Mouse (Mus musculus): ENCODE measurements at regions not wholly inside any gene's neighbourhood (a gene's known extent, or its start where the extent isn't known, plus 50 kb on each side); places are given as distances from the start of the nearest gene placed in this dataset.
A peak's percentile ranks its signal among the peaks of the same experiment; 100 is the strongest.

- DNase-seq: peak; percentile 14 to 36
- intact Hi-C loops (cut with DNase I): no loop called here
Observed at GRCm38 (mm10) chr2:118007539-118008427, 103.9 kb upstream of the Thbs1 start.

GRCm38 (mm10) chr2:118011679-118012078, 100.0 kb upstream of the Thbs1 start:
- DNase-seq: no peak
- intact Hi-C loops (cut with DNase I): no loop called here

GRCm38 (mm10) chr2:118012211-118012610, 99.5 kb upstream of the Thbs1 start:
- DNase-seq: no peak
- intact Hi-C loops (cut with DNase I): no loop called here

- intact Hi-C loops (cut with DNase I): no loop called here
- DNase-seq: no peak
Observed at GRCm38 (mm10) chr2:118013156-118013555, 98.5 kb upstream of the Thbs1 start.

- intact Hi-C loops (cut with DNase I): no loop called here
- DNase-seq: no peak
Observed at GRCm38 (mm10) chr2:118015182-118015581, 96.5 kb upstream of the Thbs1 start.

- DNase-seq: no peak
- intact Hi-C loops (cut with DNase I): loop anchor here (5.0 kb wide), 1 partner anchor 86 kb away; the partner anchor contains the start of gene Thbs1
Observed at GRCm38 (mm10) chr2:118025829-118026735, 85.6 kb upstream of the Thbs1 start.

GRCm38 (mm10) chr2:118028881-118029280, 82.8 kb upstream of the Thbs1 start:
- intact Hi-C loops (cut with DNase I): loop anchor here (5.0 kb wide), 1 partner anchor 83 kb away; the partner anchor contains the start of gene Thbs1
- DNase-seq: peak; percentile 49 to 52

- intact Hi-C loops (cut with DNase I): loop anchor here (5.0 kb wide), 1 partner anchor 83 kb away; the partner anchor contains the start of gene Thbs1
- no peak for DNase-seq
Observed at GRCm38 (mm10) chr2:118029470-118030108, 82.1 kb upstream of the Thbs1 start.

GRCm38 (mm10) chr2:118031662-118032061, 80.0 kb upstream of the Thbs1 start:
- no peak for DNase-seq
- intact Hi-C loops (cut with DNase I): no loop called here

- intact Hi-C loops (cut with DNase I): no loop called here
- no peak for DNase-seq
Observed at GRCm38 (mm10) chr2:118033377-118033776, 78.3 kb upstream of the Thbs1 start.

- intact Hi-C loops (cut with DNase I): no loop called here
- no peak for DNase-seq
Observed at GRCm38 (mm10) chr2:118034026-118034425, 77.7 kb upstream of the Thbs1 start.

GRCm38 (mm10) chr2:118035333-118035732, 76.3 kb upstream of the Thbs1 start:
- intact Hi-C loops (cut with DNase I): no loop called here
- no peak for DNase-seq

GRCm38 (mm10) chr2:118038859-118039818, 72.5 kb upstream of the Thbs1 start:
- intact Hi-C loops (cut with DNase I): no loop called here
- DNase-seq: peak; percentile 62 to 71

GRCm38 (mm10) chr2:118039819-118040206, 71.9 kb upstream of the Thbs1 start:
- intact Hi-C loops (cut with DNase I): no loop called here
- DNase-seq: no peak

- intact Hi-C loops (cut with DNase I): no loop called here
- no peak for DNase-seq
Observed at GRCm38 (mm10) chr2:118042380-118043055, 69.2 kb upstream of the Thbs1 start.

GRCm38 (mm10) chr2:118044666-118045065, 67.0 kb upstream of the Thbs1 start:
- DNase-seq: no peak
- intact Hi-C loops (cut with DNase I): no loop called here

GRCm38 (mm10) chr2:118050326-118050725, 61.4 kb upstream of the Thbs1 start:
- no peak for DNase-seq
- intact Hi-C loops (cut with DNase I): no loop called here

GRCm38 (mm10) chr2:118051610-118052009, 60.1 kb upstream of the Thbs1 start:
- DNase-seq: no peak
- intact Hi-C loops (cut with DNase I): no loop called here

- intact Hi-C loops (cut with DNase I): no loop called here
- no peak for DNase-seq
Observed at GRCm38 (mm10) chr2:118053512-118053911, 58.2 kb upstream of the Thbs1 start.
